Mouse (Mus musculus): ENCODE data around the gene Hhip. TPM values are rescaled to one million over a fixed set of nuclear protein-coding genes. Genes with fewer than 3 reads are reported as not detected.

The Hhip gene
- total and polyA plus RNA-seq, 3 experiments = not detected

DNA sequence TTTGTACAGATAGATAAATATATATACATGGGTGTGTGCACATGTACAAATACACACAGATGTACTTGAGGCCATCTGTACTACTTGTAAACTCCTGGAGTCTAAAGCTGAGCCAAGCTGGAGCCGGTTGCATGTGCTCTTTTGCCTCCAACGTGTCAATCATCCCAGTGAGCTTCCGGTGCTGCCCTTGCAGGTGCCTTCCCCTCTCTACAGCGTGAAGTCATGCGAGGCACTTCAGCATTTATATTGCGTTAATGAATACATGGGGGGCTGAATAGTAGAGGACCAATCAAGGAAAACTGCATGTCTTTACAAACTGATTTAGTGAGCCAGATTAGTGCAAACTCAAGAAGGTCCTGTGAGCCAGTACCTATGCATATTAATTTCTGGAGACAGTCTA, 91.6 kb downstream of the Hhip start:
- H3K36me3 ChIP-seq (ENCODE audit: control insufficient read depth in 1 of 2, insufficient read depth in 2 of 2, low read length in 2 of 2) = no peaks in the 10 kb centered on the region

DNA sequence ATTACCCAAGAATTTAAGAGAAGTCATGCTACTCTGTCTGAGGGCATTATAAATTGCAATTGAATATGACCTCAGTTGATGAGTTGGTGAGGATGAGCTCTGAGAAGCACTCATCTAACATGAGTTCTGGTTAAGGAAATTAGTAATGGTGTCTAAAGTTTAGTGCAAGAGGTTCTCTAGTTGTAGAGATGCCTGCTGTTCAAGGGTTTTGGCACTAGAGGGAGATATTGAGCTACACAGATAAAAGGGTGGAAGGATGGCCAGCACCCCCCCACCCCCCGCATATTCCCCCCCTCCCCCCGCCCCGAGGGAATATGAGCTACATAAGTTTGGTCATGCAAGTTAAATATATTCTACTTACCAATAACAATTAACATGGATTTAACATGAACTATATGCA, 104.9 kb downstream of the Hhip start:
- Histone ChIP-seq H3K9me3 (replicated peaks; ENCODE audit: insufficient read depth, low read length) (no peaks in the 10 kb centered on the region), H3K36me3 (ENCODE audit: control insufficient read depth in 1 of 2, insufficient read depth in 2 of 2, low read length in 2 of 2) (no peaks in the 10 kb centered on the region), H3K27me3 (ENCODE audit: control insufficient read depth in 1 of 2, insufficient read depth in 2 of 2, low read length in 2 of 2) (no peaks in the 10 kb centered on the region), H3K9ac (ENCODE audit: control insufficient read depth, low read depth, low read length, poor library complexity, severe bottlenecking) (no peak overlapping the region), H3K4me3 (ENCODE audit: control insufficient read depth in 1 of 2, insufficient read depth in 1 of 2, low read depth in 2 of 2, low read length in 2 of 2) (no peak overlapping the region), H3K4me1 (ENCODE audit: control insufficient read depth in 1 of 2, insufficient read depth in 2 of 2, low read length in 2 of 2) (no peaks in the 10 kb centered on the region), H3K27ac (ENCODE audit: control insufficient read depth, low read depth, low read length) (no peak overlapping the region), H3K79me2 (ENCODE audit: control insufficient read depth, insufficient read depth, low read length, poor library complexity) (no peaks in the 10 kb centered on the region)
- peak; percentile 21 for DNase-seq (ENCODE audit: low read depth, low spot score)
- TF ChIP-seq POLR2AphosphoS2 (IDR thresholded peaks at IDR 0.05; ENCODE audit: low read length) (no peak), EP300 (IDR thresholded peaks at IDR 0.05; ENCODE audit: low read depth in 1 of 2, low read length in 2 of 2) (no peak), RAD21 (IDR thresholded peaks at IDR 0.05; ENCODE audit: low read depth, low read length) (peak; percentile 36), GABPA (IDR thresholded peaks at IDR 0.05; ENCODE audit: low read depth, low read length) (no peak), POLR2A (IDR thresholded peaks at IDR 0.05; ENCODE audit: control insufficient read depth in 1 of 2, insufficient read depth in 1 of 2, low read depth in 1 of 2, low read length in 2 of 2, poor library complexity in 1 of 2) (no peak), SMC3 (IDR thresholded peaks at IDR 0.05; ENCODE audit: low read depth, low read length) (peak; percentile 48), CHD1 (IDR thresholded peaks at IDR 0.05; ENCODE audit: low read depth, low read length) (no peak), ZKSCAN1 (IDR thresholded peaks at IDR 0.05; ENCODE audit: low read depth, low read length) (no peak), ZC3H11A (IDR thresholded peaks at IDR 0.05; ENCODE audit: low read depth, low read length) (0 out of 2 replicates have a peak, but pooled peaks have one; percentile 25), RCOR1 (IDR thresholded peaks at IDR 0.05; ENCODE audit: low read depth, low read length) (no peak), MYC (IDR thresholded peaks at IDR 0.05; ENCODE audit: low read depth, low read length) (no peak), USF1 (IDR thresholded peaks at IDR 0.05; ENCODE audit: low read depth, low read length) (no peak), CTCF (IDR thresholded peaks at IDR 0.05 in 2 of 3, conservative IDR thresholded peaks at IDR 0.05 in 1 of 3; ENCODE audit: control insufficient read depth in 1 of 3, insufficient read depth in 1 of 3, low read depth in 2 of 3, low read length in 3 of 3, poor library complexity in 1 of 3, severe bottlenecking in 1 of 3) (peak; percentile 35 to 42 (median 36))

More for the DNA sequence above, 91.6 kb downstream of the Hhip start:
- H3K27me3 ChIP-seq (ENCODE audit: control insufficient read depth in 1 of 2, insufficient read depth in 2 of 2, low read length in 2 of 2) = no peaks in the 10 kb centered on the region
- no peak for DNase-seq (ENCODE audit: low read depth, low spot score)
- H3K4me1 ChIP-seq (ENCODE audit: control insufficient read depth in 1 of 2, insufficient read depth in 2 of 2, low read length in 2 of 2) = no peaks in the 10 kb centered on the region
- TF ChIP-seq CHD1 (IDR thresholded peaks at IDR 0.05; ENCODE audit: low read depth, low read length) = no peak
- H3K27ac ChIP-seq (ENCODE audit: control insufficient read depth, low read depth, low read length) = no peak overlapping the region
- no peaks in the 10 kb centered on the region for H3K9me3 ChIP-seq (replicated peaks; ENCODE audit: insufficient read depth, low read length)
- H3K79me2 ChIP-seq (ENCODE audit: control insufficient read depth, insufficient read depth, low read length, poor library complexity) = no peaks in the 10 kb centered on the region
- H3K9ac ChIP-seq (ENCODE audit: control insufficient read depth, low read depth, low read length, poor library complexity, severe bottlenecking) = no peak overlapping the region
- H3K4me3 ChIP-seq (ENCODE audit: control insufficient read depth in 1 of 2, insufficient read depth in 1 of 2, low read depth in 2 of 2, low read length in 2 of 2) = no peak overlapping the region

GRCm38 (mm10) chr8:79950376-79950775, 107.4 kb downstream of the Hhip start:
- Histone ChIP-seq H3K36me3 (ENCODE audit: control insufficient read depth in 1 of 2, insufficient read depth in 2 of 2, low read length in 2 of 2) (no peaks in the 10 kb centered on the region), H3K4me3 (ENCODE audit: control insufficient read depth in 1 of 2, insufficient read depth in 1 of 2, low read depth in 2 of 2, low read length in 2 of 2) (no peak overlapping the region), H3K27ac (ENCODE audit: control insufficient read depth, low read depth, low read length) (no peak overlapping the region), H3K79me2 (ENCODE audit: control insufficient read depth, insufficient read depth, low read length, poor library complexity) (no peaks in the 10 kb centered on the region), H3K27me3 (ENCODE audit: control insufficient read depth in 1 of 2, insufficient read depth in 2 of 2, low read length in 2 of 2) (no peaks in the 10 kb centered on the region), H3K4me1 (ENCODE audit: control insufficient read depth in 1 of 2, insufficient read depth in 2 of 2, low read length in 2 of 2) (no peaks in the 10 kb centered on the region), H3K9me3 (replicated peaks; ENCODE audit: insufficient read depth, low read length) (no peaks in the 10 kb centered on the region), H3K9ac (ENCODE audit: control insufficient read depth, low read depth, low read length, poor library complexity, severe bottlenecking) (no peak overlapping the region)
- TF ChIP-seq TBP (IDR thresholded peaks at IDR 0.05; ENCODE audit: low read depth, low read length) (no peak), USF2 (IDR thresholded peaks at IDR 0.05; ENCODE audit: borderline replicate concordance in 1 of 2, insufficient read depth in 1 of 2, low read depth in 1 of 2, low read length in 2 of 2) (no peak), USF1 (IDR thresholded peaks at IDR 0.05; ENCODE audit: low read depth, low read length) (no peak), CTCF (IDR thresholded peaks at IDR 0.05 in 2 of 3, conservative IDR thresholded peaks at IDR 0.05 in 1 of 3; ENCODE audit: control insufficient read depth in 1 of 3, insufficient read depth in 1 of 3, low read depth in 2 of 3, low read length in 3 of 3, poor library complexity in 1 of 3, severe bottlenecking in 1 of 3) (no peak), CHD2 (IDR thresholded peaks at IDR 0.05; ENCODE audit: low read length) (no peak), GABPA (IDR thresholded peaks at IDR 0.05; ENCODE audit: low read depth, low read length) (no peak), BHLHE40 (IDR thresholded peaks at IDR 0.05; ENCODE audit: borderline replicate concordance, low read depth, low read length) (no peak), EP300 (IDR thresholded peaks at IDR 0.05; ENCODE audit: low read depth in 1 of 2, low read length in 2 of 2) (no peak), MAX (IDR thresholded peaks at IDR 0.05; ENCODE audit: low read length) (no peak), RCOR1 (IDR thresholded peaks at IDR 0.05; ENCODE audit: low read depth, low read length) (no peak), POLR2AphosphoS5 (IDR thresholded peaks at IDR 0.05; ENCODE audit: borderline replicate concordance, low read depth, low read length) (no peak), MAZ (IDR thresholded peaks at IDR 0.05; ENCODE audit: low read depth, low read length) (no peak), ZC3H11A (IDR thresholded peaks at IDR 0.05; ENCODE audit: low read depth, low read length) (no peak), ZNF384 (IDR thresholded peaks at IDR 0.05; ENCODE audit: low read depth, low read length) (no peak), ETS1 (IDR thresholded peaks at IDR 0.05; ENCODE audit: low read depth, low read length) (no peak), ELF1 (IDR thresholded peaks at IDR 0.05; ENCODE audit: low read depth, low read length) (no peak), JUND (IDR thresholded peaks at IDR 0.05; ENCODE audit: low read depth, low read length) (no peak), E2F4 (IDR thresholded peaks at IDR 0.05; ENCODE audit: borderline replicate concordance, low read depth, low read length) (no peak)
- no peak for DNase-seq (ENCODE audit: low read depth, low spot score)

Data from MEL (cell line).